Mouse (Mus musculus): ENCODE results near the gene Rasl11a.

The Rasl11a gene

GRCm38 (mm10) chr5:146844945-146845365, at the start of gene Rasl11a:
Gene Rasl11a (plus strand): TSS chr5:146845071.
- peak; percentile 69 for DNase-seq (ENCODE audit: low spot score)

- no peak for DNase-seq (ENCODE audit: low spot score)
These were observed 49.1 kb upstream of the Rasl11a start for GRCm38 (mm10) chr5:146795728-146796127.

- no peak for DNase-seq (ENCODE audit: low spot score)
These were observed 46.8 kb upstream of the Rasl11a start for GRCm38 (mm10) chr5:146798031-146798430.

- no peak for DNase-seq (ENCODE audit: low spot score)
These were observed 38.9 kb upstream of the Rasl11a start for GRCm38 (mm10) chr5:146806004-146806430.

GRCm38 (mm10) chr5:146809951-146810350, 34.9 kb upstream of the Rasl11a start:
- DNase-seq (ENCODE audit: low spot score), result no peak

GRCm38 (mm10) chr5:146812866-146813265, 32.0 kb upstream of the Rasl11a start:
- no peak for DNase-seq (ENCODE audit: low spot score)

- DNase-seq (ENCODE audit: low spot score), result no peak
These were observed 31.4 kb upstream of the Rasl11a start for GRCm38 (mm10) chr5:146813421-146813820.

- DNase-seq (ENCODE audit: low spot score), result no peak
These were observed 29.5 kb upstream of the Rasl11a start for GRCm38 (mm10) chr5:146815394-146815793.

GRCm38 (mm10) chr5:146817583-146817982, 27.3 kb upstream of the Rasl11a start:
- DNase-seq (ENCODE audit: low spot score), result no peak

GRCm38 (mm10) chr5:146818906-146819623, 25.8 kb upstream of the Rasl11a start:
- DNase-seq (ENCODE audit: low spot score), result no peak

GRCm38 (mm10) chr5:146823005-146823404, 21.9 kb upstream of the Rasl11a start:
- no peak for DNase-seq (ENCODE audit: low spot score)

GRCm38 (mm10) chr5:146829528-146829927, 15.3 kb upstream of the Rasl11a start:
- DNase-seq (ENCODE audit: low spot score), result no peak

GRCm38 (mm10) chr5:146832435-146832768, 12.5 kb upstream of the Rasl11a start:
- DNase-seq (ENCODE audit: low spot score), result no peak

- peak; percentile 98 for DNase-seq (ENCODE audit: low spot score)
These were observed 12.0 kb upstream of the Rasl11a start, which contains the start of gene Rpl21 for GRCm38 (mm10) chr5:146832769-146833448. Gene Rpl21 (plus strand): TSS chr5:146832890.

- DNase-seq (ENCODE audit: low spot score), result no peak
These were observed 11.1 kb upstream of the Rasl11a start for GRCm38 (mm10) chr5:146833673-146834201.

- DNase-seq (ENCODE audit: low spot score), result no peak
These were observed 9.9 kb upstream of the Rasl11a start for GRCm38 (mm10) chr5:146834959-146835358.

GRCm38 (mm10) chr5:146837967-146838720, 6.7 kb upstream of the Rasl11a start:
- DNase-seq (ENCODE audit: low spot score), result no peak

- no peak for DNase-seq (ENCODE audit: low spot score)
These were observed 5.8 kb upstream of the Rasl11a start for GRCm38 (mm10) chr5:146838836-146839648.

- no peak for DNase-seq (ENCODE audit: low spot score)
These were observed 5.1 kb upstream of the Rasl11a start for GRCm38 (mm10) chr5:146839760-146840159.

GRCm38 (mm10) chr5:146840422-146840821, 4.4 kb upstream of the Rasl11a start:
- DNase-seq (ENCODE audit: low spot score), result no peak

- DNase-seq (ENCODE audit: low spot score), result no peak
These were observed 3.6 kb upstream of the Rasl11a start for GRCm38 (mm10) chr5:146841301-146841700.

GRCm38 (mm10) chr5:146841996-146842395, 2.9 kb upstream of the Rasl11a start:
- no peak for DNase-seq (ENCODE audit: low spot score)
